Mouse (Mus musculus) left cerebral cortex, postnatal 14 days (tissue): ENCODE data around the gene Gjd2. TPM values are rescaled to one million over a fixed set of nuclear protein-coding genes. Genes with fewer than 3 reads are reported as not detected.

Source experiments
- DNase-seq, 2 experiments: peaks; one replicate each; pipeline ENCODE4 v3.0.0; 2021 to 2022; ENCODE audit warnings: low spot score in 2 of 2, mixed read lengths in 1 of 2
- intact Hi-C: fragments of 180-260 bp; cut with DNase I; formaldehyde crosslinking; loops from one replicate; pipeline ENCODE4 v1.15.1; 2025
- total RNA-seq, 2 experiments: library from RNA; stranded (reverse); gene quantifications; 2 replicates each; pipeline ENCODE4 v1.2.3; 2021

Gene Gjd2
- total RNA-seq, 2 experiments from 2014 or later = 14.5 to 16.1 TPM

DNA sequence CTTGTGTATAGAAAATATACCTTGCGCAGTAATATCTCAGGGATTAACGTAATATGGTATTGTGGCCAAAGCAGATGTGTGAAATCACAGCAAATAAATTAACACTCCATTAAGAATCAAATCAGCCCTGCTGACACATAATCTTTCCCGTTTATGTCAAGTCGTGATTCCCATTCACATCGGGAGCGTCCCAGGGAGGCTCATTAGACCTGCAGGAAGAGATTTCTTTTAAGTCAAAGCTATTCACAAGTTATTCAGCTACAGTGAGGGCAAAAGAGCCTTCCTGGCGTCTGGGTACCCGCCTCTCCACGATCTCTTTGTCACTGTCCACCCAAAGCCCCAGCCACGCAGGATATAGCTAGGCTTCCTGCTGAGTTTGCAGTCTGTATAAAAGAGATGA, 4.7 kb upstream of the Gjd2 start:
- DNase-seq = no peak
- intact Hi-C loops = no loop called here

DNA sequence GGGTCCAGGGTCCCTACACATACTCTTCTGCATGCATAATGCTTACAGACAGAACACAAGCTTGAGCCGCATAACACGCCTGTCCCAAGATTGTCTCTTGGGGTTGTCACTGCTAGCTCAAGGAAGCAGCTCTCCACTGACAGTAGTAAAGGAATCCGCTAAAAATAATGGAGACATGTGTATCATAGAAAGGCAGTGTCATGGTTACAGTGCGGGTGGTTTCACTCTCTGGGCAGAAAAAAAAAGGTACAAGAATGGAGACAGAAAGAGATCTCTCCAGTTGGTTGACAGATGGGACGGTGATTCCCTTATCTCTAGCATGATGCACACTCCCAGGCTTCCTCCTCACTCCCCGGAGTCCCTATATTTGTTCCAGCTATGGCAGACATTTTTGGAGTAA, 1.4 kb upstream of the Gjd2 start:
- intact Hi-C loops = loop anchor here (5.0 kb wide), 1 partner anchor 77 kb away; no protein-coding TSS in a partner anchor
- peak; percentile 18 to 34 for DNase-seq

DNA sequence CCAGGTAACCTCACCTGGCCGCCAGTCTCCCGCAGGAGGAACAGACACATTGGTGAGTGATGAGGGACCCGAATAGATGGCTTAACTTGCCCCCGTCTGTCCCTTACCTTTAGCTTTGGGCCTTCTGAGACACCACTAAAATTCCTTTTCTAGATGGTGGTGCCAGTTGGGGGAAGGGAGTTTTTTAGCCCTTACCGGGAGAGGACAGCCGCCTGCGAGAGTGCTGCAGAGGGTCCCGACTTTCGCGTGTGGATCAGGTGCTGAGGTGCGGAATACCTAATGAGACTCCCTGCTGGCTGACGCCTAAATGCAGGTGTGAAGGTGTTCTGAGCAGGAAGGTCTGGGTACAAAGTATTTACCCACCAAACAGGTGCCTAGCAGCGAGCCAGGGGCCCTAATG, 427 bp upstream of the Gjd2 start:
- intact Hi-C loops = loop anchor here (5.0 kb wide), 1 partner anchor 78 kb away; no protein-coding TSS in a partner anchor

DNA sequence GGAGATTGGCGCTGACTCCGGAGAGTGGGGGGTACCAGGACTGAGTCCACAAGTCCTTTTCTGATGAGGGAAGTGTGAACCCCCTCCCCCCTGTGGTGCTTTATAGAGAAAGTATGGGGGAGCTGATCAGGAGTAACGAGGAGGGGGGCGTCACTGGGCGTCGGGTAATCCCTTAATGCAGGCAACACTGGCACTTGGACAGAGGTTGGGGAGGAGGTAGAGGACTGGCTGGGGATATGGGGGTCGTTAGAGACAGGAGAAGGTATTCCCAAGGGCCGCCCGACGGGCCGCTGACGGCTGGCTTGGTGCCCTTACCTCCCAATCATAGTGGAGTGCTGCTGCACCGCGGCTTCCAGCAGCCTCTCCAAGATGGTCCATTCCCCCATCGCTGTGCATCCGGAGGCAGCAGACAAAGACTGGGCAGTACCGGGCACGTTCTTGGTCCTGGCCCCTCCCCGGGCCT, 639 bp downstream of the Gjd2 start:
- intact Hi-C loops = loop anchor here (5.0 kb wide), 1 partner anchor 80 kb away; no protein-coding TSS in a partner anchor
- peak in 1 of 2 experiments; percentile 7 for DNase-seq

More for the DNA sequence above, 427 bp upstream of the Gjd2 start:
- DNase-seq = no peak

DNA sequence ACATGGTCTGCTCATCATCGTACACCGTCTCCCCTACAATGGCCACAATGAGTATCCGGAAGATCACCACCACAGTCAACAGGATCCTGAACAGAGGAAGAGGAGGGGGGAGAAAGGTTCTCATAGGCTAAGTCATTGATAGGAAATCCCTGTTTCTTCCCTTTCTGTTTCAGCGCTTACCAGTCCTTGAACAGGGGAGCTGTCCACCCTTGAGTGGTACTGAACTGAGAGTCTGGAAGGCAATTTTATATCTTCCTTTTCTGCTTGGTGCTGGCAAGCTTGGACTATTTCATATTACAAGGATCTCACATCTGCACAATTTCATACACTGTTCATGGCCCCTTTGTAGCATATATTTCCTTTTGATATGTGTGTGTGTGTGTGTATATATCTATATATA, 1.6 kb downstream of the Gjd2 start:
- intact Hi-C loops = loop anchor here (5.0 kb wide), 1 partner anchor 80 kb away; no protein-coding TSS in a partner anchor
- DNase-seq = no peak

DNA sequence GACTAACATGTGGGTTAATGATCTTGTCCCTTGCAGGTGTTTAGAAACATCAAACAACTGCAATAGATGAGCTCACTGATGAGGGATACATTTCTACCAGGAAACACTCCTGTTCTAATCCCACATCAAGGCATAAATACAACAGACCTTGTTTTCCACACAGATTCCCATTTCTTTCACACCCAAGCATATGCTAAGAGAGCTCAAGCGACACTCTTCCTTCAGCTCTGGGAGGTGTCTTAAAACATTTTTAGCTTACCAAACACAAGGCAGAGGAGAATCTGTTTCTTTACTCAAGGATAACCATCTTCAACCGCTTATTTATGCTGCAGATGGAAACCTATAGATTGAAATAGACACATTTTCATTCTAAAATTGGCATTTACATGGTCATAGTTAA, 5.1 kb downstream of the Gjd2 start:
- intact Hi-C loops = no loop called here
- peak; percentile 14 to 35 for DNase-seq

DNA sequence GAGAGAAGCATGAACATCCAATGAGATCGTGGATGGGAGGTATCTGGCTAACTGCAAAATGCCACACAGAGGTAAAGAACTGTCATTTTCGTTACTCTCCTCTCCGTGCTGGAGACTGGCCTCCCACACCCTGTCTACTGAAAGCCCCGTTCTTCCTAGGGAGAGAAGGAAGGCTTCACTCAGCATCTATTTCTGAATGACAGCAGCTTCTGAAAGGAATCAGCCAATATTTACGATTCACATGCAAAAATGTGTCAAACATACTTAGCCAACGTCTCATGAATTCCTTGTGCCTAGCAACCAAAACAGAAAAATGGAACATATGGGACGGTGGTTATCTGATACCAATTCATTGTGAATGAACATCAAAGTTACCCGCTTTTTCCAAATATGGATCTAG, 15.9 kb downstream of the Gjd2 start:
- intact Hi-C loops = no loop called here
- DNase-seq = no peak

DNA sequence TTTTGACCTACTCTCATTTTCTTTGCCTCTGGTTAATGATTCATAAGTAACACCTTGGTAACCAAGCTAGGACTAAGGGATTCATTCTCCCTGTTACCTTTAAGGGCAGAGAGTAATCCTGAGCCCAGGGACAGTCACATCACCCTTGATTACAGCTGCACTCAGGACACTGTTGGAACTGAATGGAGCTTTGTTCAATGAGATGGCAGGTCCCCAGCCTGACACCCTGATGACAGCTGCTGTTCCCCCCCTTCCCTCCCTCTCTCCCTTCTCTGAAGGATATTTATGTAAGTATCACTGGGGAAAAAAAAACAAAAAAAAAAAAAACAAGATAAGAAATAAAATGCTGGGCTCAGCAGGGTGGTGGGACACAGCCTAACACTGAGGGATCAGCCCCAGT, 16.5 kb downstream of the Gjd2 start:
- intact Hi-C loops = no loop called here
- DNase-seq = no peak

DNA sequence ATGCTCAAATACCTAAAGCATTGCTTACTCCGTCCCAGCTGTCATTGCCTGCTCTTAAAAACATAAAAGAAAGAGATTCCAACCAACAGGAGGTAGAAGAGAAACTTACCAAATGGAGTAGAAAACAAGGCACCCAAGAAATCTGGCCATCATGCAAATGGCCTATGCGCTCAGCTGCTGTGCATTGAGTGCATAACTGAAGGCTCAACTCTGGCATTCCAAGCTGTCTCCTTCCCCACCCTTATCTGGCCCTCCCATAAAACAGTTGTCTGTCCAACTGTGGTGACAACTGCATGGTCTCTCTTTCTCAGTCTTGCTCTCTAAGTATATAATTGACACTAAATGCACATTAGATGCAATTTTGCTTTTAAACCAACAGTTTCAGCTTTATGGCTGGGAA, 28.5 kb downstream of the Gjd2 start:
- intact Hi-C loops = no loop called here

DNA sequence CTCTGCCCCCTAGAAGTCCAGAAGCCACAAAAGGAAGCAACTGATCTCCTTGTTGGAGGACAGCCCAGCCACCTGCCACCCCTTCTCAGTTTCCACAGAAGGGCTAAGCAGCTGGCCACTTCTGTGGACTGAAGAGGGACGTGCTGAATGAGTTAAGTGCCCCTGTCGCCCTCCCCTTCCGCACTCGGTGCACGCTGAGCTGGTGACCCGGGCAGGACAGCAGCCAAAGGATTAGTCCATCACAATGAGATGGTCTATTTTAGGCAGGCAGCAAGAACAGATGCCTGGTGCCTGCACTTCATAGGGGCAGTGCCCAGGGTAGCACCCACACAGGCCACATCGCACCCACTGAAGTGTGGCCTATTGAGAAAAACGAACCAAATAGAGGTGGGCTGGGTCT, 32.8 kb downstream of the Gjd2 start:
- DNase-seq = peak in 1 of 2 experiments; percentile 4
- intact Hi-C loops = no loop called here

More for the DNA sequence above, 28.5 kb downstream of the Gjd2 start:
- no peak for DNase-seq

DNA sequence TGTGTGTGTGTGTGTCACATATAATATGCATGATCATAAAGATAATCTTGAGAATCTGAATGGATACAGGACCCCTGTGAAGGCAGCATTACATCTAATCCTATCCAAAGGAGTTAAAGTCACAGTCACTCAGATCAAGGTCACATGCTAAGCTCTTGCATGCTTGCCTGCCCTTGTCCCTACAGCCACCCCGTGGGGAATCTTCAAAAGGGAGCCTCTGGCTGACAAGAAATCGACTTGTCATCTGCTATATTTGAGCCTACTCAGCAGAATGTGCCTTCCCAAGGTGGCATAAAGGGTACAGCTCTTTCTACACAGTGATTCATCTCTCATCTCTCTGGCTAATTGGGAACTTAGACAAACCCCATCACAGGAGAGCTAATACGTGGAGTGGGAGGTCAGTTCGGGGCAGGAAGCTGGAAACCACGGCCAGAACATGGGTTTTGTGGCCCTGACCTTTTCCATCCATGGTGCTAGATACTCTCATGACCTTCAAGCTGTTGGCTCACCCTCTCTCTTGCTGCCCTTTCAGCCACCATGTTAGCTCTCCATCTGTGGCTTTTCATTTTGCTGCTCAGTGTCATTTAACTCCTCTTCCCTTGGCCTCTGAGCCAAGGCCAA, 35.2 kb downstream of the Gjd2 start:
- no peak for DNase-seq
- intact Hi-C loops = no loop called here

DNA sequence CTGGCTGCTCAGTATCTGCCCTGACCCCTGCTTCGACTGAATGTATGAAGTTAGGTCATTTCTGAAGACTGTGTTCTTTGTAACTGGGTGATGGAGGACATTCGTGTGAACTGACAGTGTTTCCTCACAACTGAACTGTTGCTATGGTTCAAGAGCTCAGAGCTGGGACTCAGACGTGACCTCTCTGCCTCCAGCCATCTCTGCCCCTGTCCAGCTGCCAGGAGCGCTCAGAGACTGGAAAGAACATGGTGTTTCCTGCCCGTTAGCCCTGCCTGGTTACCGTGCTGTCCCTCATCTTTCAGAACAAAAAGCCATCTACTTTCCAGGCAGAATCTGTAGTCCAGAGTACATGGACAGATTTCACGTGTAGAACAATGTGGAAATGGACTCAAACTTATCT, 39.5 kb downstream of the Gjd2 start:
- intact Hi-C loops = no loop called here

DNA sequence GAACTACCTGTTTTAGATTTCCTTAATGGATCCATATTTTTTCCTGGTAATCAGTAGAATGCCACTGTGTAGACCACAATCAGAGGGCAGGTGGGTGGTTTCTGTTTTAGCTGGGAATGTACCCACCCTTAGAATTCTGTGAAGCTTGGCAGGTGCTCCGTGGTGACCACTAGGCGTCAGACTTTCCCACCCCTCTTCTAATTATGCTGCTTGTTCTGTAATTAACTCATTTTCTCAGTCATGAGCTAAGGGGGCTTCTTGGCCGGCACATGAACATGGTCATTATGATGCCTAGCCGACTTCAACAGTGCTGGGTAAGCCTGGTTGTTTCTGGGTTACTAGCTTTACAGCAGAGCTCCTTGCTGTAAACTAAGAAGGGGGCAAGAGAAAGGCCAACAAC, 47.0 kb downstream of the Gjd2 start:
- intact Hi-C loops = no loop called here
- DNase-seq = no peak

More for the DNA sequence above, 39.5 kb downstream of the Gjd2 start:
- DNase-seq = no peak

Other genes with a start within 250 kb of the Gjd2 start
- gene Scg5, start 184.5 kb downstream of the Gjd2 start, total RNA-seq = 100 to 1,000 TPM; 455 to 491 TPM
- gene Arhgap11a, start 165.0 kb downstream of the Gjd2 start, total RNA-seq = 1 to 10 TPM; 2.6 to 3.1 TPM
- gene Actc1, start 39.9 kb upstream of the Gjd2 start, total RNA-seq = not detected
- gene Aqr, start 173.4 kb upstream of the Gjd2 start, total RNA-seq = 10 to 100 TPM; 27.1 to 30.9 TPM
- gene Zfp770, start 187.8 kb upstream of the Gjd2 start, total RNA-seq = 10 to 100 TPM; 28.7 to 29.3 TPM